Mouse (Mus musculus) hindbrain, embryonic 10.5 days (tissue): Measurements from ENCODE around the gene Rab6b. TPM values are rescaled to one million over a fixed set of nuclear protein-coding genes. Genes with fewer than 3 reads are reported as not detected.
A peak's percentile ranks its signal among the peaks of the same experiment; 100 is the strongest.
"Not testable (repeated sequence)": the region's sequence is repeated elsewhere in the genome, so short reads cannot be mapped to it uniquely, and the experiment has no call there.

Experiments
- DNase-seq: peaks from one replicate; pipeline ENCODE4 v3.0.0-alpha.2; 2017; ENCODE audit warnings: low spot score
- H3K27ac ChIP-seq: fragments of 300-500 bp; sonication (generic); 2 replicates; pipeline ENCODE4 v1.5.1; 2016; ENCODE audit warnings: mild to moderate bottlenecking, moderate library complexity
- H3K27me3 ChIP-seq: fragments of 300-500 bp; sonication (generic); 2 replicates; pipeline ENCODE4 v1.6.1; 2016; ENCODE audit warnings: mild to moderate bottlenecking; ENCODE audit not compliant: poor library complexity, insufficient read depth, severe bottlenecking
- H3K36me3 ChIP-seq: fragments of 300-500 bp; sonication (generic); 2 replicates; pipeline ENCODE4 v1.6.1; 2016; ENCODE audit warnings: mild to moderate bottlenecking, moderate library complexity
- H3K4me1 ChIP-seq: fragments of 300-500 bp; sonication (generic); replicated peaks from 2 replicates; pipeline ENCODE4 v1.6.1; 2016; ENCODE audit warnings: mild to moderate bottlenecking
- H3K4me3 ChIP-seq: fragments of 300-500 bp; sonication (generic); 2 replicates; pipeline ENCODE4 v1.5.1; 2016; ENCODE audit warnings: mild to moderate bottlenecking, moderate library complexity
- H3K9me3 ChIP-seq: fragments of 300-500 bp; sonication (generic); 2 replicates; pipeline ENCODE4 v1.6.1; 2016; ENCODE audit warnings: mild to moderate bottlenecking, moderate library complexity
- WGBS: fragments of 180-500 bp; shearing (Covaris S2); methylation state at CpG from one replicate; pipeline ENCODE4 v1.1.7; 2016; 5-methylcytosine and 5-hydroxymethylcytosine counted together
- polyA plus RNA-seq: library from polyadenylated mRNA; unstranded; fragments of >200 nt; fragmentation: Nextera tagmentation; extraction: Ambion mirVana; gene quantifications from 2 replicates; pipeline ENCODE4 v1.2.1, GENCODE M21; 2016

The Rab6b gene
- polyA plus RNA-seq, 1 experiment from 2014 or later = 29.0 TPM

GRCm38 (mm10) chr9:103082246-103082975, 29.2 kb upstream of the Rab6b start:
- no peaks in the 10 kb centered on the region for H3K9me3 ChIP-seq
- H3K36me3 ChIP-seq = no peaks in the 10 kb centered on the region
- H3K27me3 ChIP-seq = no peaks in the 10 kb centered on the region
- H3K4me1 ChIP-seq = peaks cover 8% of the 10 kb centered on the region; the same call in 1 of the 2 replicates
- no peak overlapping the region for H3K27ac ChIP-seq
- no peak overlapping the region for H3K4me3 ChIP-seq
- no peak for DNase-seq
- 82% methylated on average over 8 of the region's 8 CpGs for WGBS

GRCm38 (mm10) chr9:103083405-103083804, 28.2 kb upstream of the Rab6b start:
- no peak overlapping the region for H3K4me3 ChIP-seq
- peaks cover 8% of the 10 kb centered on the region; the same call in 1 of the 2 replicates for H3K4me1 ChIP-seq
- H3K36me3 ChIP-seq = no peaks in the 10 kb centered on the region
- WGBS = 82% methylated on average over 3 of the region's 3 CpGs
- H3K27ac ChIP-seq = no peak overlapping the region
- no peaks in the 10 kb centered on the region for H3K27me3 ChIP-seq
- H3K9me3 ChIP-seq = no peaks in the 10 kb centered on the region
- no peak for DNase-seq

GRCm38 (mm10) chr9:103086736-103087135, 24.9 kb upstream of the Rab6b start:
- peaks cover 13% of the 10 kb centered on the region; the same call in 1 of the 2 replicates for H3K4me1 ChIP-seq
- no peaks in the 10 kb centered on the region for H3K9me3 ChIP-seq
- 75% methylated on average over 6 of the region's 6 CpGs for WGBS
- no peak overlapping the region for H3K4me3 ChIP-seq
- no peak for DNase-seq
- H3K27ac ChIP-seq = peak overlapping the region; percentile 40
- no peaks in the 10 kb centered on the region for H3K36me3 ChIP-seq
- 0 out of 2 replicates have a peak, but pooled peaks cover 2% of the 10 kb centered on the region for H3K27me3 ChIP-seq

GRCm38 (mm10) chr9:103087301-103087700, 24.3 kb upstream of the Rab6b start:
- WGBS = 76% methylated on average over 8 of the region's 8 CpGs
- H3K9me3 ChIP-seq = no peaks in the 10 kb centered on the region
- no peaks in the 10 kb centered on the region for H3K36me3 ChIP-seq
- DNase-seq = no peak
- H3K27me3 ChIP-seq = 0 out of 2 replicates have a peak, but pooled peaks cover 2% of the 10 kb centered on the region
- peak overlapping the region; percentile 40; the same call in 1 of the 2 replicates for H3K27ac ChIP-seq
- peaks cover 19% of the 10 kb centered on the region for H3K4me1 ChIP-seq
- no peak overlapping the region for H3K4me3 ChIP-seq

GRCm38 (mm10) chr9:103088661-103089060, 22.9 kb upstream of the Rab6b start:
- Histone ChIP-seq H3K27me3 (0 out of 2 replicates have a peak, but pooled peaks cover 2% of the 10 kb centered on the region), H3K9me3 (no peaks in the 10 kb centered on the region), H3K4me1 (peaks cover 25% of the 10 kb centered on the region), H3K4me3 (no peak overlapping the region), H3K36me3 (no peaks in the 10 kb centered on the region), H3K27ac (no peak overlapping the region)
- DNase-seq = no peak
- WGBS = 64% methylated on average over 2 of the region's 2 CpGs

- Histone ChIP-seq H3K4me1 (peaks cover 25% of the 10 kb centered on the region), H3K27ac (no peak overlapping the region), H3K27me3 (0 out of 2 replicates have a peak, but pooled peaks cover 2% of the 10 kb centered on the region), H3K9me3 (no peaks in the 10 kb centered on the region), H3K4me3 (no peak overlapping the region), H3K36me3 (no peaks in the 10 kb centered on the region)
- DNase-seq = no peak
- WGBS = 86% methylated on average over 9 of the region's 9 CpGs
Observed at GRCm38 (mm10) chr9:103090116-103090875, 21.3 kb upstream of the Rab6b start.

GRCm38 (mm10) chr9:103091039-103091883, 20.3 kb upstream of the Rab6b start:
- WGBS = 79% methylated on average over 16 of the region's 16 CpGs
- H3K4me3 ChIP-seq = no peak overlapping the region
- H3K4me1 ChIP-seq = peaks cover 25% of the 10 kb centered on the region
- peak overlapping the region; percentile 83; the same call in 1 of the 2 replicates for H3K27ac ChIP-seq
- no peaks in the 10 kb centered on the region for H3K36me3 ChIP-seq
- no peak for DNase-seq
- 0 out of 2 replicates have a peak, but pooled peaks cover 2% of the 10 kb centered on the region for H3K27me3 ChIP-seq
- H3K9me3 ChIP-seq = no peaks in the 10 kb centered on the region

- peak; percentile 88 for DNase-seq
- H3K27ac ChIP-seq = peak overlapping the region; percentile 83
- 0 out of 2 replicates have a peak, but pooled peaks cover 2% of the 10 kb centered on the region for H3K27me3 ChIP-seq
- no peaks in the 10 kb centered on the region for H3K36me3 ChIP-seq
- under 1% methylated on average over 19 of the region's 19 CpGs for WGBS
- peak overlapping the region; percentile 61 for H3K4me3 ChIP-seq
- H3K4me1 ChIP-seq = peaks cover 18% of the 10 kb centered on the region
- H3K9me3 ChIP-seq = no peaks in the 10 kb centered on the region
Observed at GRCm38 (mm10) chr9:103092248-103092647, 19.3 kb upstream of the Rab6b start.

GRCm38 (mm10) chr9:103093681-103094080, 17.9 kb upstream of the Rab6b start:
- no peak overlapping the region for H3K4me3 ChIP-seq
- no peaks in the 10 kb centered on the region for H3K36me3 ChIP-seq
- no peaks in the 10 kb centered on the region for H3K9me3 ChIP-seq
- peaks cover 17% of the 10 kb centered on the region for H3K4me1 ChIP-seq
- no peak for DNase-seq
- H3K27ac ChIP-seq = no peak overlapping the region
- H3K27me3 ChIP-seq = 0 out of 2 replicates have a peak, but pooled peaks cover 2% of the 10 kb centered on the region
- WGBS = 88% methylated on average over 3 of the region's 3 CpGs

- H3K36me3 ChIP-seq, H3K9me3 ChIP-seq: not testable (repeated sequence)
- peaks cover 37% of the 10 kb centered on the region for H3K27me3 ChIP-seq
- H3K4me1 ChIP-seq = peaks cover 38% of the 10 kb centered on the region
- 40% methylated on average over 10 of the region's 14 CpGs for WGBS
- DNase-seq = peak; percentile 55
- peak overlapping the region; percentile 46 for H3K4me3 ChIP-seq
- peak overlapping the region; percentile 73 for H3K27ac ChIP-seq
Observed at GRCm38 (mm10) chr9:103108341-103108798, 3.2 kb upstream of the Rab6b start.

- no peak for DNase-seq
- peak overlapping the region; percentile 83 for H3K27ac ChIP-seq
- no peaks in the 10 kb centered on the region for H3K36me3 ChIP-seq
- H3K27me3 ChIP-seq = peaks cover 45% of the 10 kb centered on the region
- H3K9me3 ChIP-seq = no peaks in the 10 kb centered on the region
- 43% methylated on average over 18 of the region's 18 CpGs for WGBS
- peaks cover 46% of the 10 kb centered on the region for H3K4me1 ChIP-seq
- peak overlapping the region; percentile 54 for H3K4me3 ChIP-seq
Observed at GRCm38 (mm10) chr9:103108943-103109670, 2.5 kb upstream of the Rab6b start.

- Histone ChIP-seq H3K27ac (no peak overlapping the region), H3K27me3 (peaks cover 53% of the 10 kb centered on the region), H3K4me1 (peaks cover 54% of the 10 kb centered on the region), H3K36me3 (peaks cover 5% of the 10 kb centered on the region; the same call in 1 of the 2 replicates), H3K4me3 (no peak overlapping the region), H3K9me3 (no peaks in the 10 kb centered on the region)
- DNase-seq = no peak
- WGBS = 77% methylated on average over 2 of the region's 2 CpGs
Observed at GRCm38 (mm10) chr9:103109911-103110310, 1.7 kb upstream of the Rab6b start.
